Mouse (Mus musculus) left cerebral cortex, adult 9 months (tissue): Measurements from ENCODE around the gene Olfr1154.

Source experiments
- DNase-seq, 2 experiments: peaks; one replicate each; pipeline ENCODE4 v3.0.0; 2022; ENCODE audit warnings: low spot score in 2 of 2

Gene Olfr1154

GRCm38 (mm10) chr2:87905066-87905465 is at the start of gene Olfr1154:
Gene Olfr1154, minus strand, starts transcription at chr2:87905166.
- no peak for DNase-seq

GRCm38 (mm10) chr2:87953000-87953399 is 48.0 kb upstream of the Olfr1154 start, which contains the start of gene Olfr1156:
Gene Olfr1156, minus strand, starts transcription at chr2:87953100.
- DNase-seq, result no peak

GRCm38 (mm10) chr2:87945037-87945436 is 40.1 kb upstream of the Olfr1154 start, which contains the start of gene Olfr1155:
Gene Olfr1155, minus strand, starts transcription at chr2:87945137.
- DNase-seq, result no peak

GRCm38 (mm10) chr2:87894662-87895061 is 10.3 kb downstream of the Olfr1154 start, which contains the start of gene Olfr1153:
Gene Olfr1153, plus strand, starts transcription at chr2:87894962.
- DNase-seq, result no peak

DNA sequence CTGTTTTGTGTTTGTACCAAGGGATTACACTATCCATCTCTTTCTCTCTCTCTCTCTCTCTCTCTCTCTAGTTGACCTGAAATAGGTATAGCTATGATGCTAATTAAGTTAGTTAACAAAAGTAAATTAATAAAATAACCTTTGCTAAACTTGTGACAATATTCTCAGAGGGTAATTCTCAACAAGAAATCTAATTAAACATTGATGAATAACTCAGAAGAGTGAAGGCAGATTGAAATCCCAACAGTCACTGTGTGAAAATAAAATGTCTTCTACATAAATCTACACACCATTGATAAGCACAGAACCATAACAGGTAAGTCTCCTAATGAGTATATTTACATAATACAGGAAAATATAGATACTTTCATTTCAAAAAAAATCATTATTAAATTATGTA is 38.8 kb downstream of the Olfr1154 start, which contains the start of gene Olfr1152:
Olfr1152 (plus strand) TSS at position 301 of the 400 bp plus-strand sequence.
- DNase-seq, result no peak

GRCm38 (mm10) chr2:87855562-87855961 is 49.4 kb downstream of the Olfr1154 start, which contains the start of gene Olfr1151:
Gene Olfr1151, plus strand, starts transcription at chr2:87855862.
- no peak for DNase-seq
